Mouse (Mus musculus) heart, embryonic 11.5 days (tissue): ENCODE data around the gene Rplp2. TPM values are rescaled to one million over a fixed set of nuclear protein-coding genes. Genes with fewer than 3 reads are reported as not detected.

Source experiments
- ATAC-seq: fragments of 200-750 bp; cut with Nextera tagmentation; replicated peaks from 2 replicates; pipeline ENCODE4 v1.8.0; 2017; ENCODE audit warnings: moderate library complexity; ENCODE audit not compliant: insufficient number of reproducible peaks, low FRiP score, low TSS enrichment
- H3K27ac ChIP-seq: fragments of 300-500 bp; sonication (generic); 2 replicates; pipeline ENCODE4 v1.5.1; 2014; ENCODE audit warnings: mild to moderate bottlenecking, low read depth, low read length
- H3K27me3 ChIP-seq: fragments of 300-500 bp; sonication (generic); 2 replicates; pipeline ENCODE4 v1.6.1; 2014; ENCODE audit warnings: mild to moderate bottlenecking, low read length, mixed read lengths; ENCODE audit not compliant: control insufficient read depth, insufficient read depth
- H3K36me3 ChIP-seq: fragments of 300-500 bp; sonication (generic); 2 replicates; pipeline ENCODE4 v1.6.1; 2014; ENCODE audit warnings: mild to moderate bottlenecking, low read length, moderate library complexity, mixed read lengths; ENCODE audit not compliant: control insufficient read depth, insufficient read depth
- H3K4me1 ChIP-seq: fragments of 300-500 bp; sonication (generic); 2 replicates; pipeline ENCODE4 v1.6.1; 2014; ENCODE audit warnings: low read length; ENCODE audit not compliant: control insufficient read depth, insufficient read depth
- H3K4me2 ChIP-seq: fragments of 300-500 bp; sonication (generic); 2 replicates; pipeline ENCODE4 v1.6.1; 2014; ENCODE audit warnings: mild to moderate bottlenecking, moderate library complexity
- H3K4me3 ChIP-seq: fragments of 300-500 bp; sonication (generic); 2 replicates; pipeline ENCODE4 v1.5.1; 2014; ENCODE audit warnings: low read depth, low read length
- H3K9ac ChIP-seq: fragments of 300-500 bp; sonication (generic); 2 replicates; pipeline ENCODE4 v1.6.1; 2014; ENCODE audit warnings: mild to moderate bottlenecking, low read depth, low read length, moderate library complexity
- H3K9me3 ChIP-seq: fragments of 300-500 bp; sonication (generic); replicated peaks from 2 replicates; pipeline ENCODE4 v1.6.1; 2016; ENCODE audit warnings: low read length; ENCODE audit not compliant: control insufficient read depth
- WGBS: fragments of 180-500 bp; shearing (Covaris S2); extraction: QIAGEN DNeasy Blood & Tissue Kit; methylation state at CpG from one replicate; pipeline ENCODE4 v1.1.7; 2014; ENCODE audit not compliant: insufficient replicate concordance; 5-methylcytosine and 5-hydroxymethylcytosine counted together
- polyA plus RNA-seq: library from polyadenylated mRNA; unstranded; fragments of >200 nt; fragmentation: Nextera tagmentation; extraction: Ambion mirVana; gene quantifications from 2 replicates; pipeline ENCODE4 v1.2.1, GENCODE M21; 2014

Rplp2 gene
- polyA plus RNA-seq, 1 experiment from 2014 or later: 1,016 TPM

- no peak for ATAC-seq
Measured at GRCm38 (mm10) chr7:141459301-141459711, 12.1 kb downstream of the Rplp2 start.

GRCm38 (mm10) chr7:141460001-141460390 is 12.8 kb downstream of the Rplp2 start:
- Histone ChIP-seq H3K27ac (no peak overlapping the region), H3K4me2 (no peak overlapping the region), H3K27me3 (peaks cover 44% of the 10 kb centered on the region), H3K4me1 (peaks cover 34% of the 10 kb centered on the region), H3K4me3 (no peak overlapping the region), H3K9me3 (no peaks in the 10 kb centered on the region), H3K36me3 (peaks cover 7% of the 10 kb centered on the region), H3K9ac (0 out of 2 replicates have a peak overlapping the region, but pooled peaks have one; percentile 10)
- no peak for ATAC-seq
- 68% methylated on average over 5 of the region's 5 CpGs for WGBS

More at GRCm38 (mm10) chr7:141459301-141459711, 12.1 kb downstream of the Rplp2 start:
- Histone ChIP-seq H3K9me3 (no peaks in the 10 kb centered on the region), H3K36me3 (peaks cover 7% of the 10 kb centered on the region), H3K4me3 (no peak overlapping the region), H3K27ac (no peak overlapping the region), H3K9ac (no peak overlapping the region), H3K27me3 (peaks cover 39% of the 10 kb centered on the region), H3K4me2 (no peak overlapping the region), H3K4me1 (peaks cover 29% of the 10 kb centered on the region)
- 87% methylated on average over 17 of the region's 17 CpGs for WGBS

GRCm38 (mm10) chr7:141460391-141461113 is 13.4 kb downstream of the Rplp2 start, which contains the start of gene Cracr2b:
Cracr2b (plus strand) TSS chr7:141461094.
- H3K4me2 ChIP-seq: peak within 1 kb of the TSS; percentile 98
- peaks cover 50% of the 10 kb centered on the region for H3K27me3 ChIP-seq
- no peak for ATAC-seq
- peaks cover 7% of the 10 kb centered on the region for H3K36me3 ChIP-seq
- peaks cover 39% of the 10 kb centered on the region for H3K4me1 ChIP-seq
- peak within 1 kb of the TSS; percentile 66 for H3K9ac ChIP-seq
- H3K4me3 ChIP-seq: peak within 1 kb of the TSS; percentile 60
- 68% methylated on average over 15 of the region's 15 CpGs for WGBS
- peak within 1 kb of the TSS; percentile 51 for H3K27ac ChIP-seq
- H3K9me3 ChIP-seq: no peaks in the 10 kb centered on the region

GRCm38 (mm10) chr7:141461521-141462332 is 14.6 kb downstream of the Rplp2 start:
- peak overlapping the region; percentile 66 for H3K9ac ChIP-seq
- peak overlapping the region; percentile 60 for H3K4me3 ChIP-seq
- H3K4me2 ChIP-seq: peak overlapping the region; percentile 98
- peaks cover 7% of the 10 kb centered on the region for H3K36me3 ChIP-seq
- peak overlapping the region; percentile 51 for H3K27ac ChIP-seq
- H3K4me1 ChIP-seq: peaks cover 36% of the 10 kb centered on the region
- ATAC-seq: no peak
- no peaks in the 10 kb centered on the region for H3K9me3 ChIP-seq
- 3% methylated on average over 50 of the region's 59 CpGs for WGBS
- H3K27me3 ChIP-seq: peaks cover 52% of the 10 kb centered on the region

- no peaks in the 10 kb centered on the region for H3K9me3 ChIP-seq
- peaks cover 39% of the 10 kb centered on the region for H3K4me1 ChIP-seq
- H3K4me3 ChIP-seq: peak overlapping the region; percentile 60
- peaks cover 52% of the 10 kb centered on the region for H3K27me3 ChIP-seq
- peak overlapping the region; percentile 98 for H3K4me2 ChIP-seq
- WGBS: 15% methylated on average over 5 of the region's 5 CpGs
- H3K27ac ChIP-seq: no peak overlapping the region
- no peak for ATAC-seq
- H3K36me3 ChIP-seq: peaks cover 7% of the 10 kb centered on the region
- peak overlapping the region; percentile 66; the same call in 1 of the 2 replicates for H3K9ac ChIP-seq
Measured at GRCm38 (mm10) chr7:141462333-141462821, 15.2 kb downstream of the Rplp2 start.

GRCm38 (mm10) chr7:141463824-141464602 is 16.8 kb downstream of the Rplp2 start:
- H3K27ac ChIP-seq: no peak overlapping the region
- peak overlapping the region; percentile 48 for H3K9ac ChIP-seq
- 19% methylated on average over 12 of the region's 12 CpGs for WGBS
- peak overlapping the region; percentile 31 for H3K4me3 ChIP-seq
- peaks cover 52% of the 10 kb centered on the region for H3K27me3 ChIP-seq
- H3K36me3 ChIP-seq: peaks cover 3% of the 10 kb centered on the region
- peak overlapping the region; percentile 54 for H3K4me2 ChIP-seq
- no peaks in the 10 kb centered on the region for H3K9me3 ChIP-seq
- ATAC-seq: no peak
- H3K4me1 ChIP-seq: peaks cover 50% of the 10 kb centered on the region

- Histone ChIP-seq H3K4me3 (peak overlapping the region; percentile 31), H3K36me3 (0 out of 2 replicates have a peak, but pooled peaks cover 2% of the 10 kb centered on the region), H3K4me1 (peaks cover 57% of the 10 kb centered on the region), H3K9ac (peak overlapping the region; percentile 48), H3K9me3 (no peaks in the 10 kb centered on the region), H3K27me3 (peaks cover 52% of the 10 kb centered on the region), H3K27ac (no peak overlapping the region), H3K4me2 (peak overlapping the region; percentile 54)
- WGBS: 5% methylated on average over 33 of the region's 38 CpGs
- no peak for ATAC-seq
Measured at GRCm38 (mm10) chr7:141464603-141465201, 17.5 kb downstream of the Rplp2 start.
